In the genomic region with DNA sequence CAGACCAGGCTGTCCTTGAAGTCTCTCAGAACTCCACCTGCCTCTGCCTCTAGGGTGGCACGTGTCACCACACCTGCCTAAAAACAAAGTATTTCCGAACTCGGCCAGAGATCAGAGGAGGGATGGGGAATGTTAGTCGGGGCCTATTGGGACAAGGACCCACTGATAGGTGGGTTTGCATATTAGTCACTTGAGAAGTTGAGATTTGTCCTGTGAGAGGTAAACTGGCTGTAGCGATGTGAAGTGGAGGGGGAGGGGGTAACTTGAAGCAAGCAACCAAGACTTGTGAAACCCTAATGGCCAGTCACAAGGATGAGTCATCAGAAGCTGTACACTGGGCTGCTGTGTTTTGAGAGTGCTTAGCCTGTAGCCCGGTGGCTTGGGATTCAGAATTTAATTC, we compare ENCODE assay signal across 8 mouse cellular contexts. TPM values are rescaled to one million over a fixed set of nuclear protein-coding genes. Genes with fewer than 3 reads are reported as not detected.
DNase-seq lines count a peak whose midpoint lies in the region; ATAC-seq and TF ChIP-seq lines count a peak whose summit lies in the region.

No protein-coding gene starts in this region.

- peaks cover 8% of the 10 kb centered on the region; the same call in 1 of the 2 replicates for H3K4me1 ChIP-seq in lung, postnatal 0 days (ENCODE audit: insufficient read depth, low read depth, low read length)
- peaks cover 9% of the 10 kb centered on the region; the same call in 1 of the 2 replicates for H3K4me1 ChIP-seq in spleen, adult 2 months (ENCODE audit: control insufficient read depth, insufficient read depth, insufficient read length)

- no peak for TF ChIP-seq EP300 in lung, postnatal 0 days (IDR thresholded peaks at IDR 0.05)

- WGBS in lung, postnatal 0 days = 7% methylated on average over 6 of the region's 6 CpGs
- WGBS in spleen, adult 2 months = 3% methylated on average over 6 of the region's 6 CpGs

- TF ChIP-seq POLR2A in spleen, adult 2 months (IDR thresholded peaks at IDR 0.05; ENCODE audit: low read depth, low read length) = no peak

- intact Hi-C loops in gastrocnemius, adult 2 months (cut with DNase I) = no loop called here

- no peak for TF ChIP-seq CTCF in gastrocnemius, adult 2 months (IDR thresholded peaks at IDR 0.05)
- TF ChIP-seq CTCF in lung, postnatal 0 days (IDR thresholded peaks at IDR 0.05) = no peak
- no peak for TF ChIP-seq CTCF in spleen, adult 2 months (IDR thresholded peaks at IDR 0.05; ENCODE audit: extremely low read depth, insufficient read depth, insufficient read length, insufficient replicate concordance)

- H3K27me3 ChIP-seq in lung, postnatal 0 days (replicated peaks; ENCODE audit: insufficient read depth, low read length) = no peaks in the 10 kb centered on the region
- no peaks in the 10 kb centered on the region for H3K27me3 ChIP-seq in spleen, adult 2 months (ENCODE audit: control insufficient read depth, insufficient read depth, low read length)

- H3K27ac ChIP-seq in gastrocnemius, adult 2 months = peak overlapping the region; percentile 100
- peak overlapping the region; percentile 94 for H3K27ac ChIP-seq in lung, postnatal 0 days (ENCODE audit: low read length)
- H3K27ac ChIP-seq in spleen, adult 2 months (ENCODE audit: insufficient read depth, low read length) = no peak overlapping the region

- peak overlapping the region; percentile 84 for H3K4me2 ChIP-seq in lung, postnatal 0 days (replicated peaks; ENCODE audit: low read depth, low read length)

- H3K36me3 ChIP-seq in lung, postnatal 0 days (ENCODE audit: insufficient read depth, low read length) = no peaks in the 10 kb centered on the region
- peaks cover 4% of the 10 kb centered on the region; the same call in 1 of the 2 replicates for H3K36me3 ChIP-seq in spleen, adult 2 months (ENCODE audit: control insufficient read depth, insufficient read depth, low read length)

- peak; percentile 47 for ATAC-seq in lung, postnatal 0 days

- peak overlapping the region; percentile 86 for H3K4me3 ChIP-seq in gastrocnemius, adult 2 months
- H3K4me3 ChIP-seq in lung, postnatal 0 days (ENCODE audit: low read depth, low read length) = peak overlapping the region; percentile 97
- peak overlapping the region; percentile 43; the same call in 1 of the 2 replicates for H3K4me3 ChIP-seq in spleen, adult 2 months (ENCODE audit: extremely low read depth, insufficient read depth, insufficient read length)

- DNase-seq in gastrocnemius, adult 2 months = peak; percentile 49
- no peak for DNase-seq in gastrocnemius, postnatal 4 days (ENCODE audit: low spot score in 2 of 2)
- DNase-seq in c-Kit-negative CD71-positive TER-119-positive erythroid progenitor cells, embryonic 14.5 days (ENCODE audit: low read depth, low spot score) = peak; percentile 45
- peak; percentile 51 to 52 for DNase-seq in heart, adult 18-20 months
- DNase-seq in kidney, adult 8-10 months = peak; percentile 21 to 35
- peak; percentile 95 for DNase-seq in lung, postnatal 0 days (ENCODE audit: low spot score)
- no peak for DNase-seq in spleen, adult 2 months (ENCODE audit: low read depth in 1 of 2, low spot score in 2 of 2)
- DNase-seq in ovary, adult 18-20 months (ENCODE audit: low spot score) = no peak

- H3K9me3 ChIP-seq in lung, postnatal 0 days (ENCODE audit: low read length) = no peaks in the 10 kb centered on the region

- no peak overlapping the region for H3K9ac ChIP-seq in lung, postnatal 0 days (replicated peaks; ENCODE audit: low read depth)

RNA-seq across cellular contexts. Expression of a gene that starts 1.5 kb away (rescaled TPM):
- total RNA-seq in gastrocnemius, adult 2 months (2021) = not detected
- not detected for total RNA-seq in gastrocnemius, postnatal 4 days (2021)
- not detected for total RNA-seq in heart, adult 18-20 months (2021)
- polyA plus RNA-seq in lung, postnatal 0 days (2015; fragmentation: Nextera tagmentation; extraction: Ambion mirVana) = 0.71 and 0.72 TPM in 2 replicates
- 0.11 TPM in 1 of 2 replicates, not detected in the other for polyA plus RNA-seq in spleen, adult 2 months (2012; rRNA removed)

RNA-seq across cellular contexts. Expression of a gene that starts 2.8 kb away (rescaled TPM):
- 10 to 100 TPM; 43.9 to 61.7 TPM for total RNA-seq in gastrocnemius, adult 2 months (2021)
- 10 to 100 TPM; 44.6 to 55.1 TPM for total RNA-seq in gastrocnemius, postnatal 4 days (2021)
- total RNA-seq in heart, adult 18-20 months (2021) = 10 to 100 TPM; 26.9 to 37.2 TPM
- polyA plus RNA-seq in lung, postnatal 0 days (2015; fragmentation: Nextera tagmentation; extraction: Ambion mirVana) = 93.4 and 101 TPM in 2 replicates
- 24.3 and 25.7 TPM in 2 replicates for polyA plus RNA-seq in spleen, adult 2 months (2012; rRNA removed)

RNA-seq across cellular contexts. Expression of a gene that starts 25.4 kb away (rescaled TPM):
- 1 to 10 TPM; 1.1 to 1.8 TPM for total RNA-seq in gastrocnemius, adult 2 months (2021)
- total RNA-seq in gastrocnemius, postnatal 4 days (2021) = 10 to 100 TPM; 25.0 to 34.6 TPM
- 1 to 10 TPM; 2.0 to 2.1 TPM for total RNA-seq in heart, adult 18-20 months (2021)
- polyA plus RNA-seq in lung, postnatal 0 days (2015; fragmentation: Nextera tagmentation; extraction: Ambion mirVana) = 17.2 and 18.2 TPM in 2 replicates
- polyA plus RNA-seq in spleen, adult 2 months (2012; rRNA removed) = 1.5 TPM in 2 replicates

RNA-seq across cellular contexts. Expression of a gene that starts 44.1 kb away (rescaled TPM):
- not detected for total RNA-seq in gastrocnemius, adult 2 months (2021)
- not detected for total RNA-seq in gastrocnemius, postnatal 4 days (2021)
- not detected for total RNA-seq in heart, adult 18-20 months (2021)
- polyA plus RNA-seq in lung, postnatal 0 days (2015; fragmentation: Nextera tagmentation; extraction: Ambion mirVana) = not detected in 2 replicates
- polyA plus RNA-seq in spleen, adult 2 months (2012; rRNA removed) = not detected in 2 replicates

Comparison
In these comparisons a context has a peak if more than half of its experiments do, and no peak if none do; other contexts are left out.
1. DNase-seq: peak in gastrocnemius, adult 2 months (single experiment), c-Kit-negative CD71-positive TER-119-positive erythroid progenitor cells, embryonic 14.5 days (single experiment), heart, adult 18-20 months (2 of 2), kidney, adult 8-10 months (2 of 2) and lung, postnatal 0 days (single experiment); none in gastrocnemius, postnatal 4 days (0 of 2), spleen, adult 2 months (0 of 2) and ovary, adult 18-20 months (single experiment).
2. RNA of a gene that starts 25.4 kb away (total RNA-seq): 25.0 to 34.6 TPM in gastrocnemius, postnatal 4 days; 2.0 to 2.1 TPM in heart, adult 18-20 months and 1.1 to 1.8 TPM in gastrocnemius, adult 2 months; every median in the first group is over 4 times any median in the second.
3. H3K4me3 ChIP-seq: peak in every context shown above with its lines; median percentile 97 in lung, postnatal 0 days; 86 in gastrocnemius, adult 2 months; 43 in spleen, adult 2 months.